Mouse (Mus musculus) midbrain, postnatal 0 days (tissue): ENCODE data around the gene Btbd8. TPM values are rescaled to one million over a fixed set of nuclear protein-coding genes. Genes with fewer than 3 reads are reported as not detected.
A peak's percentile ranks its signal among the peaks of the same experiment; 100 is the strongest.

Source experiments
- ATAC-seq: fragments of 200-750 bp; cut with Nextera tagmentation; 2 replicates; pipeline ENCODE4 v1.8.0; 2017; ENCODE audit warnings: moderate number of reproducible peaks, mild to moderate bottlenecking, moderate TSS enrichment, moderate library complexity; ENCODE audit not compliant: low FRiP score
- DNase-seq: peaks from one replicate; pipeline ENCODE4 v3.0.0-alpha.2; 2015; ENCODE audit warnings: low spot score
- H3K27ac ChIP-seq: fragments of 300-500 bp; sonication (generic); 2 replicates; pipeline ENCODE4 v1.5.1; 2014; ENCODE audit warnings: low read depth, mild to moderate bottlenecking, low read length, mixed read lengths
- H3K27me3 ChIP-seq: fragments of 300-500 bp; sonication (generic); 2 replicates; pipeline ENCODE4 v1.6.1; 2014; ENCODE audit warnings: low read length, control low read depth, mixed read lengths; ENCODE audit not compliant: insufficient read depth
- H3K36me3 ChIP-seq: fragments of 300-500 bp; sonication (generic); 2 replicates; pipeline ENCODE4 v1.6.1; 2014; ENCODE audit warnings: low read length, control low read depth, mixed read lengths; ENCODE audit not compliant: insufficient read depth
- H3K4me1 ChIP-seq: fragments of 300-500 bp; sonication (generic); 2 replicates; pipeline ENCODE4 v1.6.1; 2014; ENCODE audit warnings: mild to moderate bottlenecking, control low read depth, antibody characterized with exemption, low read length, mixed read lengths; ENCODE audit not compliant: insufficient read depth
- H3K4me2 ChIP-seq: fragments of 300-500 bp; sonication (generic); 2 replicates; pipeline ENCODE4 v1.6.1; 2014; ENCODE audit warnings: low read depth, mild to moderate bottlenecking, low read length, mixed read lengths; ENCODE audit not compliant: poor library complexity, severe bottlenecking
- H3K4me3 ChIP-seq: fragments of 300-500 bp; sonication (generic); 2 replicates; pipeline ENCODE4 v1.5.1; 2014; ENCODE audit warnings: low read depth, mild to moderate bottlenecking, low read length, moderate library complexity
- H3K9ac ChIP-seq: fragments of 300-500 bp; sonication (generic); replicated peaks from 2 replicates; pipeline ENCODE4 v1.6.1; 2014; ENCODE audit warnings: mild to moderate bottlenecking, low read length, moderate library complexity, mixed read lengths; ENCODE audit not compliant: poor library complexity, severe bottlenecking
- H3K9me3 ChIP-seq: fragments of 300-500 bp; sonication (generic); 2 replicates; pipeline ENCODE4 v1.6.1; 2016; ENCODE audit warnings: low read length, control low read depth
- CTCF ChIP-seq: IDR thresholded peaks from 2 replicates; pipeline ENCODE4 v1.5.1; 2016; ENCODE audit warnings: antibody characterized with exemption, mild to moderate bottlenecking
- WGBS: fragments of 180-500 bp; shearing (Covaris S2); extraction: QIAGEN DNeasy Blood & Tissue Kit; methylation state at CpG from one replicate; pipeline ENCODE4 v1.1.7; 2014; 5-methylcytosine and 5-hydroxymethylcytosine counted together
- polyA plus RNA-seq: library from polyadenylated mRNA; unstranded; fragments of >200 nt; fragmentation: Nextera tagmentation; extraction: Ambion mirVana; gene quantifications from 2 replicates; pipeline ENCODE4 v1.2.1, GENCODE M21; 2015
- total RNA-seq: library from RNA; depleted of rRNA; stranded (reverse); fragments of >200 nt; gene quantifications from 2 replicates; pipeline ENCODE4 v1.2.3, GENCODE M21; 2014; rRNA removed

Gene Btbd8
- total RNA-seq (38.9 and 43.9 TPM in 2 replicates), polyA plus RNA-seq (23.5 and 24.9 TPM in 2 replicates)

DNA sequence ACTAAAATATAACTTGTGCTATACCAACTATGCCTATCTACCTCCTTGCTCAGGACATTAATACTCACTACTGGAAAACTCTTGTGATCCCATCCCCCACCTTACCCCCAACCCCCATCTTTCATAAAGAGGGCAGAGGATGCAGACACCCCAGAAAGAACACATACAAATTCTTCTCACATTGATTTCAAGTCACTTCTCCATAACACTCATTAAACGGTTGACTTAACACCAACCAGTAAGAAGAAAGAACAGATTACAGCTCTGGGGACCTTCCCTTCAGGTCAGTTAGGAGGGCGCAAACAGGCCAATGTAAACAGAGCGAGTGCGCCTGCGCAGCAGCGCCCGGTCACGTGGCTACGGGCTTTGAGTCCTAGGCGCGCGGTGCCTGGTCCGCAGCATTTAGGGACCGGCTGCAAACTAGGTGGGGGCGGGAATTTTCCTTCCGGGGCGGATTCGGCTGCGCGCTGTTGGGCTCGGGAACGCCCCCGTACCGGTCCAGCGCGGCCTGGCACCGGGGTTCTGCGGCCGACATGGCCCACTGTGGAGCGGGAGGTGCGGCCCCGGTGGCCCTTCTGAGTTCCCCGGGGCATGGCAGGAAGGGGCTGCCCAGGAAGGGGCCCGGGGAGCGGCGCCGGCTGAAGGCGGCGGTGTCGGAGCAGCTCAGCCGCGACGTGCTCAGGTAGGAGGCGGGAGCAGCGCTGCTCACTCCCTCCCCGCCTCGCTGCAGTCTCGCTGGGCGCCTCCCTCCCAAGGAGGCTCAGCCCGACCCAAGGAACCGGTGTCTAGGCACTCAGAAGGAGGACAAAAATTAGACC lies at the start of gene Btbd8:
TSS of gene Btbd8 (plus strand) at position 534 of the 818 bp plus-strand sequence.
- TF ChIP-seq CTCF, result no peak
- Histone ChIP-seq H3K36me3 (no peaks in the 10 kb centered on the region), H3K27ac (peak within 1 kb of the TSS; percentile 94), H3K4me2 (peak within 1 kb of the TSS; percentile 61), H3K27me3 (0 out of 2 replicates have a peak, but pooled peaks cover 4% of the 10 kb centered on the region), H3K4me3 (peak within 1 kb of the TSS; percentile 85), H3K9ac (peak within 1 kb of the TSS; percentile 98), H3K4me1 (no peaks in the 10 kb centered on the region; the same call in 1 of the 2 replicates), H3K9me3 (no peaks in the 10 kb centered on the region)
- ATAC-seq (peak; percentile 96), DNase-seq (peak; percentile 98)
- under 1% methylated on average over 51 of the region's 51 CpGs for WGBS

DNA sequence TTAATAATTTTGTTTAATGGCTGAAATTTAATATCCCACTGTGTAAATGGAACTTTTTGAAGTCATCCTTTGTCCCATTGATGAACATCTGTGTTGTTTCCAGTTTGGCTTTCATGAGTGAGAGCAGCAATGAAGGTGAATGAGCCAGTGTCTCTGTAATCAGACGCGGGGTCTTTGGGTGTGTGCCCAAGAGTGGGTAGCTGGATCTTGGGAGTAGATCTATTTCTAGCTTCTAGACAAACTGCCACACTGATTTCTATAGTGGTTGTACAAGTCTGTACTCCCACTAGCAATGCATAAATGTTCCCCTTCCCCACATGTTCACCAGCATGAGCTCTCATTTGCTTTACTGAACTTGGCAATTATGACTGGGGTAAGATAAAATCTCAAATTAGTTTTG lies 48.4 kb upstream of the Btbd8 start:
- no peak for DNase-seq
- no peak for TF ChIP-seq CTCF
- no peak for ATAC-seq
- no peak overlapping the region for H3K27ac ChIP-seq
- H3K9ac ChIP-seq, result no peak overlapping the region
- no peaks in the 10 kb centered on the region for H3K4me1 ChIP-seq
- no peaks in the 10 kb centered on the region for H3K27me3 ChIP-seq
- H3K9me3 ChIP-seq, result no peaks in the 10 kb centered on the region
- 96% methylated on average over 2 of the region's 2 CpGs for WGBS
- H3K4me2 ChIP-seq, result no peak overlapping the region
- H3K36me3 ChIP-seq, result no peaks in the 10 kb centered on the region
- no peak overlapping the region for H3K4me3 ChIP-seq

DNA sequence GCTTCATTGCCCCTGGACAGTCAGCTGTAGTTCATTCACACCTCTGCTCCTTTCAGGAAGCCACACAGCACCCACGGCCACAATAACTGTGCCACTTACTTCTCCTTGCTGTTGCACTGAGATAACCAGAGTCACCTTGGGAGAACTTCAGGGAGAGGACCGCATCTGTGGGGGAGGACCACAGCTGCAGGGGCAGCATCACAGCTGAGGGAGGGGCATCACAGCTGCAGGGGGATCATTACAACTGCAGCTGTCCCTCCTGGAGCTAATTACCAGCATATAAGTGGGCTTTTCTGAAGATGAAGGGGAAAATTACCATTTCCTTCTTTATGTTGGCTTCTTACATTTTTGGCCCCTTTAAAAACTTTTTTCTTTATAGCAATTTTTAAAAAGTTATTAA lies 43.4 kb upstream of the Btbd8 start:
- Histone ChIP-seq H3K27me3 (no peaks in the 10 kb centered on the region), H3K4me1 (no peaks in the 10 kb centered on the region), H3K9me3 (no peaks in the 10 kb centered on the region), H3K4me3 (no peak overlapping the region), H3K4me2 (no peak overlapping the region), H3K27ac (no peak overlapping the region), H3K36me3 (no peaks in the 10 kb centered on the region), H3K9ac (no peak overlapping the region)
- ATAC-seq (no peak), DNase-seq (no peak)
- TF ChIP-seq CTCF, result no peak
- 78% methylated on average over 2 of the region's 2 CpGs for WGBS

GRCm38 (mm10) chr5:107402436-107402835 lies 35.4 kb upstream of the Btbd8 start, which contains the start of gene Ephx4:
Gene Ephx4 (plus strand): TSS chr5:107402736.
- Histone ChIP-seq H3K4me1 (no peaks in the 10 kb centered on the region), H3K27me3 (peaks cover 12% of the 10 kb centered on the region; the same call in 1 of the 2 replicates), H3K27ac (no peak within 1 kb of the TSS), H3K4me2 (peak within 1 kb of the TSS; percentile 99), H3K9ac (peak within 1 kb of the TSS; percentile 64), H3K9me3 (no peaks in the 10 kb centered on the region), H3K4me3 (peak within 1 kb of the TSS; percentile 68), H3K36me3 (no peaks in the 10 kb centered on the region)
- no peak for TF ChIP-seq CTCF
- no peak for ATAC-seq
- no peak for DNase-seq
- WGBS, result 19% methylated on average over 5 of the region's 5 CpGs

DNA sequence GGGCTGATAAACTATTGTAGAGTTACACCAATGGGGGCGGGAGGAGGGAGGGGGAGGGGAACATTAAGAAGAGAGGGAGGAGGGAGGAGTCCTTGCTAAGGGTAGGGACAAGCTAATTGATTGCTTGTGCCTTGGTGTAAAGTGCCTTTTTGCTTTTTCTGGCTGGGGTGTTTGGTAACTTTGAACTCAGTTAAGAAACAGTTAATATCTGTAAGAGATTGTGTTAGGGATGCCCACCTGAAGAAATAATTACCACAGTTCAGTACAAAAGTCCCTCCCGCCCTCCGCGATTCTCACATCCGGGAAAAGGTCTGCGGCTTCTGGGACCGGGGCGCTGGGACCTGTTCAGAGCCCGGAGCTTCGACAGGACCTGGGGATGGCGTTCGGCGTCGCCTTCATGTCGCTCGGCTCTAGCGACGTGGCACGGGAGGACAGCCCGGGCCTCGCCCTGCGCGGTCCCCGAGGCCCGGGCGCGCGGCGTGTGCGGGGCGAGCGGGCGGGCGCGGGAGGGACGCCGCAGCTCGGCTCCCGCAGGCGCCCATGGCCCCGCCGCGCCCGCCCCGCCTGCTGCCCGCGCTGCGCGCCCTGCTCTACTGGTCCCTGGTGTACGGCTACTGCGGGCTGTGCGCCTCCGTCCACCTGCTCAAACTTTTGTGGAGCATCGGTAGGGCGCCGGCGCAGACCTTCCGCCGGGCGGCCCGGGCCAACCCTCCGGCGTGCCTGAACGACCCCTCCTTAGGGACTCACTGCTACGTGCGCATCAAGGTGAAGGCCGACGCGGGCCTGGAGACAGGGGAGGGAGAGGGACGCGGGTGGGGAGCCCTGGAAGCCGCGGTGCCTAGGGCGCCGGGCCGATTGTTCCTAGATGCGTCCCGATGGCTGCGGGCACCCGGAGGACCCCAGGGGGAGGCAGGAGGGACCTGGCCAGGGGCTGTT lies 34.5 kb upstream of the Btbd8 start:
- under 1% methylated on average over 65 of the region's 80 CpGs for WGBS

More for the DNA sequence above, 34.5 kb upstream of the Btbd8 start:
- peak; percentile 71 for ATAC-seq
- Histone ChIP-seq H3K27me3 (peaks cover 12% of the 10 kb centered on the region; the same call in 1 of the 2 replicates), H3K4me2 (peak overlapping the region; percentile 99), H3K4me1 (no peaks in the 10 kb centered on the region), H3K36me3 (no peaks in the 10 kb centered on the region), H3K9ac (peak overlapping the region; percentile 64), H3K27ac (no peak overlapping the region), H3K4me3 (peak overlapping the region; percentile 68), H3K9me3 (no peaks in the 10 kb centered on the region)
- no peak for TF ChIP-seq CTCF
- DNase-seq, result no peak
